Mouse (Mus musculus) urinary bladder, adult 18-20 months (tissue): ENCODE data around the gene Agpat4.
"Not testable (repeated sequence)": the region's sequence is repeated elsewhere in the genome, so short reads cannot be mapped to it uniquely, and the experiment has no call there.

Experiments
- DNase-seq, 2 experiments: peaks; one replicate each; pipeline ENCODE4 v3.0.0; 2022; ENCODE audit warnings: low spot score in 2 of 2, mixed read lengths in 2 of 2

Agpat4 gene

GRCm38 (mm10) chr17:12122262-12122661 lies 3.8 kb downstream of the Agpat4 start:
- DNase-seq: not testable (repeated sequence)

GRCm38 (mm10) chr17:12123168-12123567 lies 4.7 kb downstream of the Agpat4 start:
- no peak for DNase-seq

- DNase-seq: no peak
Observed at GRCm38 (mm10) chr17:12127056-12127455, 8.6 kb downstream of the Agpat4 start.

- DNase-seq: no peak
Observed at GRCm38 (mm10) chr17:12128976-12129375, 10.5 kb downstream of the Agpat4 start.

GRCm38 (mm10) chr17:12131171-12131570 lies 12.7 kb downstream of the Agpat4 start:
- no peak for DNase-seq

GRCm38 (mm10) chr17:12131581-12131980 lies 13.1 kb downstream of the Agpat4 start:
- no peak for DNase-seq

GRCm38 (mm10) chr17:12132904-12133303 lies 14.4 kb downstream of the Agpat4 start:
- DNase-seq: no peak

GRCm38 (mm10) chr17:12133985-12134384 lies 15.5 kb downstream of the Agpat4 start:
- DNase-seq: no peak

- DNase-seq: no peak
Observed at GRCm38 (mm10) chr17:12134975-12135633, 16.6 kb downstream of the Agpat4 start.

GRCm38 (mm10) chr17:12138355-12138754 lies 19.9 kb downstream of the Agpat4 start:
- DNase-seq: no peak

- no peak for DNase-seq
Observed at GRCm38 (mm10) chr17:12143948-12144364, 25.5 kb downstream of the Agpat4 start.

- no peak for DNase-seq
Observed at GRCm38 (mm10) chr17:12146132-12146681, 27.7 kb downstream of the Agpat4 start.

GRCm38 (mm10) chr17:12147830-12148229 lies 29.3 kb downstream of the Agpat4 start:
- no peak for DNase-seq

- DNase-seq: no peak
Observed at GRCm38 (mm10) chr17:12149232-12149861, 30.8 kb downstream of the Agpat4 start.

- DNase-seq: no peak
Observed at GRCm38 (mm10) chr17:12150970-12151369, 32.5 kb downstream of the Agpat4 start.

GRCm38 (mm10) chr17:12154260-12154659 lies 35.8 kb downstream of the Agpat4 start:
- DNase-seq: no peak

- DNase-seq: no peak
Observed at GRCm38 (mm10) chr17:12155236-12155635, 36.7 kb downstream of the Agpat4 start.

GRCm38 (mm10) chr17:12155872-12156271 lies 37.4 kb downstream of the Agpat4 start:
- DNase-seq: no peak

- DNase-seq: no peak
Observed at GRCm38 (mm10) chr17:12156661-12157060, 38.2 kb downstream of the Agpat4 start.

GRCm38 (mm10) chr17:12157203-12157602 lies 38.7 kb downstream of the Agpat4 start:
- no peak for DNase-seq

- no peak for DNase-seq
Observed at GRCm38 (mm10) chr17:12159187-12160060, 40.9 kb downstream of the Agpat4 start.

- DNase-seq: no peak
Observed at GRCm38 (mm10) chr17:12160061-12160421, 41.5 kb downstream of the Agpat4 start.
